Mouse (Mus musculus): ENCODE results near the gene Nup62.
"Not testable (repeated sequence)": the region's sequence is repeated elsewhere in the genome, so short reads cannot be mapped to it uniquely, and the experiment has no call there.

The Nup62 gene

GRCm38 (mm10) chr7:44871181-44871580 lies 55.3 kb downstream of the Nup62 start:
- in situ Hi-C loops (cut with MboI; ENCODE audit: low pct_unique_long_range_greater_than_20kb in 1 of 2, low sequenced_read_pairs in 2 of 2, unreplicated experiment in 1 of 2) = no loop called here

- in situ Hi-C loops (cut with MboI; ENCODE audit: low pct_unique_long_range_greater_than_20kb in 1 of 2, low sequenced_read_pairs in 2 of 2, unreplicated experiment in 1 of 2) = not testable (repeated sequence)
These were observed 55.9 kb downstream of the Nup62 start for GRCm38 (mm10) chr7:44871774-44872173.

- in situ Hi-C loops (cut with MboI; ENCODE audit: low pct_unique_long_range_greater_than_20kb in 1 of 2, low sequenced_read_pairs in 2 of 2, unreplicated experiment in 1 of 2) = no loop called here
These were observed 61.9 kb downstream of the Nup62 start for GRCm38 (mm10) chr7:44877833-44878232.
